Mouse (Mus musculus) adrenal gland (tissue): ENCODE measurements at regions not wholly inside any gene's neighbourhood (a gene's known extent, or its start where the extent isn't known, plus 50 kb on each side); places are given as distances from the start of the nearest gene placed in this dataset.
"Not testable (repeated sequence)": the region's sequence is repeated elsewhere in the genome, so short reads cannot be mapped to it uniquely, and the experiment has no call there.

Source experiments
- intact Hi-C: fragments of 180-260 bp; cut with DNase I; formaldehyde crosslinking; loops from one replicate; pipeline ENCODE4 v1.15.1; 2025

GRCm38 (mm10) chr19:59516957-59517356, 58.8 kb downstream of the Emx2 start:
- intact Hi-C loops, result no loop called here

- intact Hi-C loops, result no loop called here
Observed at GRCm38 (mm10) chr19:59519156-59519555, 61.0 kb downstream of the Emx2 start.

- intact Hi-C loops, result no loop called here
Observed at GRCm38 (mm10) chr19:59522176-59522575, 64.0 kb downstream of the Emx2 start.

- intact Hi-C loops, result no loop called here
Observed at GRCm38 (mm10) chr19:59523356-59523755, 65.2 kb downstream of the Emx2 start.

- intact Hi-C loops, result no loop called here
Observed at GRCm38 (mm10) chr19:59564101-59564500, 105.9 kb downstream of the Emx2 start.

GRCm38 (mm10) chr19:59568907-59569306, 110.7 kb downstream of the Emx2 start:
- intact Hi-C loops, result no loop called here

- intact Hi-C loops, result not testable (repeated sequence)
Observed at GRCm38 (mm10) chr19:59569590-59569989, 111.4 kb downstream of the Emx2 start.

- intact Hi-C loops, result no loop called here
Observed at GRCm38 (mm10) chr19:59574346-59574745, 116.2 kb downstream of the Emx2 start.

- intact Hi-C loops, result no loop called here
Observed at GRCm38 (mm10) chr19:59577886-59578285, 119.7 kb downstream of the Emx2 start.

- intact Hi-C loops, result no loop called here
Observed at GRCm38 (mm10) chr19:59579676-59580075, 121.5 kb downstream of the Emx2 start.

GRCm38 (mm10) chr19:59585835-59586234, 127.7 kb downstream of the Emx2 start:
- intact Hi-C loops, result no loop called here

- intact Hi-C loops, result no loop called here
Observed at GRCm38 (mm10) chr19:59587303-59587702, 129.1 kb downstream of the Emx2 start.

- intact Hi-C loops, result no loop called here
Observed at GRCm38 (mm10) chr19:59588068-59588522, 129.9 kb downstream of the Emx2 start.

GRCm38 (mm10) chr19:59590021-59590420, 131.8 kb downstream of the Emx2 start:
- intact Hi-C loops, result no loop called here

- intact Hi-C loops, result no loop called here
Observed at GRCm38 (mm10) chr19:59592060-59592459, 133.9 kb downstream of the Emx2 start.

- intact Hi-C loops, result no loop called here
Observed at GRCm38 (mm10) chr19:59624288-59624795, 166.2 kb downstream of the Emx2 start.

- intact Hi-C loops, result no loop called here
Observed at GRCm38 (mm10) chr19:59627681-59628080, 169.5 kb downstream of the Emx2 start.

GRCm38 (mm10) chr19:59628296-59629160, 170.4 kb downstream of the Emx2 start:
- intact Hi-C loops, result no loop called here

- intact Hi-C loops, result no loop called here
Observed at GRCm38 (mm10) chr19:59629161-59629445, 170.9 kb downstream of the Emx2 start.

- intact Hi-C loops, result no loop called here
Observed at GRCm38 (mm10) chr19:59630095-59630494, 171.9 kb downstream of the Emx2 start.

- intact Hi-C loops, result no loop called here
Observed at GRCm38 (mm10) chr19:59630706-59631105, 172.5 kb downstream of the Emx2 start.

- intact Hi-C loops, result no loop called here
Observed at GRCm38 (mm10) chr19:59631541-59631940, 173.4 kb downstream of the Emx2 start.

- intact Hi-C loops, result no loop called here
Observed at GRCm38 (mm10) chr19:59636271-59636670, 178.1 kb downstream of the Emx2 start.
